Mouse (Mus musculus): ENCODE data around the gene Bloc1s1. TPM values are rescaled to one million over a fixed set of nuclear protein-coding genes. Genes with fewer than 3 reads are reported as not detected.
A peak's percentile ranks its signal among the peaks of the same experiment; 100 is the strongest.

The Bloc1s1 gene
- total RNA-seq (2021), result 100 to 1,000 TPM; 201 to 210 TPM
- long read RNA-seq, experiment 1, transcript Bloc1s1-201 (4 exons, 550 nt), result major isoform, 63 of 67 reads
- long read RNA-seq, experiment 1, partial matches to known transcripts, result 4 of 67 reads
- long read RNA-seq, experiment 1, other reads (novel, unspliced or antisense), result 0 of 67 reads
- long read RNA-seq, experiment 2, transcript Bloc1s1-201 (4 exons, 550 nt), result major isoform, 69 of 73 reads
- long read RNA-seq, experiment 2, partial matches to known transcripts, result 3 of 73 reads
- long read RNA-seq, experiment 2, other reads (novel, unspliced or antisense), result 1 of 73 reads

DNA sequence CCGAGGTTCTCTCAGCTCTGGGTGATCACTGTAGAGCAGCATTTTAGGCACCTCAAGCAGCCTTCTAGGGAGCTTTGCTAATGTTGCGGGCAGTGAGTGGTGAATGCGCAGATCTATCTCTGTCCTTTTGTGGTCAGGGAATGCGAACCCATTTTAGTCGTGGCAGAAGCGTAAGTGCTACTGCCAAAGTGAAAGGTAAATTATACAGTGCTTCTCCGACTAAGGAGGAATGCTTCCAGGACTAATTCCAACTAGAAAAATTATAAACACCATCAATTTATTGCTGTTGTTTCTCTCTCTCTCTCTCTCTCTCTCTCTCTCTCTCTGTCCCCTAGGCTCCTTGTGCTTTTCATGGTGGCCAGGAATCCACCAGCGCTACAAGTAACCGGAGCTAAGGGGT, at the start of gene Bloc1s1:
TSS of gene Bloc1s1 (minus strand) at position 101 of the 400 bp plus-strand sequence.
- DNase-seq, result no peak

DNA sequence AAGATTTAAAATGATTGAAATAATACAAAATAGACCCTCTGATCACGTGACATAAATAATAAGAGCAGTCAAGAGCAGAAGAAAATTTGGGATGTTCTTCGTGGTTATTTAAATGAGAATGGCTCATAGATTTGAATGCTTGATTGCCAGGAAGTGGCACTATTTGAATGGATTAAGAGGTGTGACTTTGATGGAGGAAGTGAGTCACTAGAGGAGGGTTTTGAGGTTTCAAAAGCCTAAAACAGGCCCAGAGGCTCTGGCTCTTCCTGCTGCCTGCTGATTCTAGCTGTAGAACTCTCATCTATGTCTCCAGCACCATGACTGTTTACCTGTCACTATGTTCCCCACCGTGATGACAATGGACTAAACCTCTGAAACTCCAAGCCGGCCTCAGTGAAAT, 49.0 kb upstream of the Bloc1s1 start:
- DNase-seq, result no peak

DNA sequence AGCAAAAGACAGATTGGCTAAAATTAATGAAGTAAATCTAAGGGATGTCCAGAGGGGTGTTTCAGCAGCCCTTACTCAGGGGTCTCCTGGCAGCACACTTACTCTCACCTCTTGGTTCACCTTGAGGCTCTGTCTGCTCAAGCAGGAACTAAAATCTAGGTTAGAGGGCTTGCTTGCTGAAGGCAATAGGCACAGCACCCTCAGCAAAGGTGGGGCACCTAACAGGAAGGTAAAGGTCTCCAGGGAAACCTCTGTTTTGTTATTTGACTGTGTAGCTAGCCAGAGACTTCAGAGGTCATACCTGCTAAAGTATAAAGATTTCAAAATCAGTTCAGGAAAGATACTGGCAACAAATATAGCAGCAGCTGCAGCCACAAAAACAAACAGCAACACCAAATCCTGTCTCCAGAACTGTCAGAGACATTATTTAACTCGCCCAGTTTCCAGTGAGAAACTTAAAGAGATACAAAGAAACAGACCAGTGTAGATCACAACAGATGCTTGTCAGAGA, 47.0 kb upstream of the Bloc1s1 start:
- DNase-seq, result no peak

DNA sequence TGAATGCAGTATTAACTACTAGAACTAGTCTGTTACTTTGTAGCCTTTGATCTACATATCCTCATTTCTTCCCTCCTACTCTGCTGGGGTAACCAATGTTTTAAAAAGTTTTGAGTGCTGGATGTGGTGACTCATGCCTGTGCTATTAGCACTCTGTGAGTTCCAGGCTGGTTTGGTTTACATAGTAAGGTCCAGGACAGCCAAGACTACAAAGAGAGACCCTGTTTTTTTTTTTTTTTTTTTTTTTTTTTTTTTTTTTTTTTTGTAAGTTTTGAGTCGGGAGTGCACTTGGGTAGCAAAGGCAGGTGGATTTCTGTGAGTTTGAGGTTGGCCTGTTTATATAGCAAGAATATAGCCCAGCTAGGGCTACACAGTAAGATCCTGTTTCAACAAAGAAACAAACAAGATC, 44.5 kb upstream of the Bloc1s1 start:
- DNase-seq, result no peak

DNA sequence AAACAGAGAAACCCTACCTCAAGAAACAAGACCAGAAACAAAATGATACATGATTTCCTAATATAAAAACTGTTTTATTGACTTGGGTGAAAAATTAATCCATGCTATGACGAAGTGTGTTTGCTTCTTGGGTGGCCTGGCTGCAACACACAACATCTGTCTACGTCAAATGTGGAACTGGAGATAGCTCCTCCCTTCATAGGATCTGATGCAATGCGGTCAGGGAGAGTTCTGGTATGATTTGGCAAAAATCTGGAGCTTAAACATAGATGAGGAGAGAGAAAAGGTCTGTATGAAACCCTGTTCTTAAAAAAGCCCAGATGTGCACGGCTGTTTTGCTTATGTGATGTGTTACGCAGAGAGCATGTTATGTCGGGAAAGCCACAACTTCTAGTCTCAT, 42.0 kb upstream of the Bloc1s1 start:
- no peak for DNase-seq

DNA sequence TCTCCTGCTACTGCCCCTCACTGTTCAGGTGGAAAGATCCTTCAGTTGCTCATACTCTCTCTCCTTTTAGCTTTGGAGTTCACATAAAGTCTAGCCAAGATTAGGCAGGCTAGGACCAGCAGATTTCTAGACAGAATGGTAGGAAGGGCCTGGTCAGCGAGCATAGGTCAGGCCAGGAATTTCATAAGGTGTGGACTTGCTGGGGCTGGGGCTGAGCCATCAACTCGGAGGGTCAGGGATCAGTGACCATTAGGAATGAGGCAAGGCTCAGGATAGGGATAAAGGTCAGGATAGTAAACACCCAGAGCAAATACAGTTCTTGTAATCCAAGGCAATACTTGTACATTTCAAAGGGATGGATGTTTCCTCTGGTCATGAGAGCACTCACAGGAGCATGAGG, 41.1 kb upstream of the Bloc1s1 start:
- DNase-seq, result no peak

DNA sequence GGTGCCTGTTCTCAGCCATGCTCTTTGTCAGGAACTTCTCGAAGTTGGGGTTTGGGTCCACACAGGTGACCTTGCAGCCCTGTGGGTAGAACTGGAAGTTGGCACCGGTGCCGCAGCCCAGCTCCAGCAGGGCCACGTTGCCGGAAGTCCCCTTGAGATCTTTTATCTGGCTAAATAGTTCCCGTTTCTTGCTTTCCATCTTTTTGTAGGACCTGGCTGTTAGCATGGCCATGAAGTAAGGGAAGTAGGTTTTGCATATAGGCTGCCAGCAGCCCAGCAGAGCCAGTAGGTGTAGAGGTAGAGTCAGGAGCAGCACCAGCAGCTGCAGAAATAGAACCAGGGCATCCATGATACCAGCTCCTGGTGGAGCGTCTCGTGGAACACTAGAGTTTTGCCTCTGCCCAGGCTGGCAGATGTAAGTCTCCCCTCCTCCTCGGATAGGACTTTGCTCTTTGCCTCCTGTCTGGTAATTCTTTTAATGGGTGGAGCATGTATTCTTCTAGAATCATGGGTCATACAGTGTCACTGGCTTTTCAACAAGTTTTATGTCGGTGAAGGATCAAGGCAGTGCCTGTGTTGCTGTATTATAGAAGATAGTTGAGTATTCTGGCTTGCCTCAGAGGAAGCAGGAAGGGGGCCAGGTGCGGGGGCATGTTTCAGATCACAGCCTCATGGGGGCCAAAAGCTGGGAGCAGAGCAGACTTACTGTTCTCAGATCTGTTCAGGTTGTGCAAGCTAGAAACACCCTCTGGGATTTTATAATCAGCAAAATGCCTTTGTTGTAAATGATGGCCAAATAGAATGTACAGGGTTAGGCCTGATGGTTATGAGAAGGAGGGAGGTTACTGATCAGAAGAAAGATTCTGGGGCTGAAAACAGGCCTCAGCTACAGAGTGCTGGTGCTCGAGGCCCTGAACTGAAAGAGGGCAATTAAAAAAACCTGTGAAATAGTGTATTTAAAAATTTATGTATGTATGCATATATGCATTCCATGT, 37.1 kb upstream of the Bloc1s1 start, which contains the start of gene Mettl7b:
TSS of gene Mettl7b (minus strand) at position 399 of the 995 bp plus-strand sequence.
- DNase-seq, result no peak

DNA sequence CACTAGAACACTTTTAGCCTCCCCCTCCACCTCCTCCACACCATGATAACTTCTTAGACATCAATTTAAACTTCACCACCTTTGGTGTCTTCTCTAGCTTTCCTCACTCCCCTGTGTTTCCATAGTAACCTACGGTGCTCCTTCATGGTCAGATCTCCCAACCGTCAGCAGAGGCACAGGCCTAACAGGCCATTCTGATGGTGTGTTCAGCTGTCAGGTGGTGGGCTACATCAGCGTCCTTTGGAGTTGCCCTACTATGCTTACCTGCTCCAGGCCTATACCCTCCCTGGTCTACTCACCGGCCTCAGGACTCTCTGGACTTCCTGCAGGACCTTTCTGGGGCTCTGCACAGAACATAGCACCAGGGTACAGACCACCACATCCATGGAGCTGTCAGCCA, 36.3 kb upstream of the Bloc1s1 start:
- DNase-seq, result no peak

DNA sequence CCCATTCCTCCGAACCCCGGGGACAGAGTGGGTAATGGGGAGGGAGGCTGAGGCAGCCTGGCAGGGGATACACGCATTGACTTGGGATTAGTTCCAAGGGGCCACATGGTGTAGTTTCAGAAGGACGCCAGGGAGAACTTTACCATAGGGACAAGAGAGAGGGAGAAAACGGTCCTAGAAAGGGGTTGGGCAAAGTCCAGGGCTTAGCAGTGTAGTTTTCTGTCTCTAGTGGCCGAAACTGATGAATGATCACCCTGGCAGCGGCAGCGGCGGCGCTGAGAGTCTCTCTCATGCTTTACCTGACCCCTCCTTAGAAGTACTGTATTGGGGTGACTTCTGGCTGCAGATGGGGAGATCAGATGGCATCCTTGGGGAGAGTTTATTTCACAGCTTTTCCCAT, 34.5 kb upstream of the Bloc1s1 start:
- DNase-seq, result no peak

DNA sequence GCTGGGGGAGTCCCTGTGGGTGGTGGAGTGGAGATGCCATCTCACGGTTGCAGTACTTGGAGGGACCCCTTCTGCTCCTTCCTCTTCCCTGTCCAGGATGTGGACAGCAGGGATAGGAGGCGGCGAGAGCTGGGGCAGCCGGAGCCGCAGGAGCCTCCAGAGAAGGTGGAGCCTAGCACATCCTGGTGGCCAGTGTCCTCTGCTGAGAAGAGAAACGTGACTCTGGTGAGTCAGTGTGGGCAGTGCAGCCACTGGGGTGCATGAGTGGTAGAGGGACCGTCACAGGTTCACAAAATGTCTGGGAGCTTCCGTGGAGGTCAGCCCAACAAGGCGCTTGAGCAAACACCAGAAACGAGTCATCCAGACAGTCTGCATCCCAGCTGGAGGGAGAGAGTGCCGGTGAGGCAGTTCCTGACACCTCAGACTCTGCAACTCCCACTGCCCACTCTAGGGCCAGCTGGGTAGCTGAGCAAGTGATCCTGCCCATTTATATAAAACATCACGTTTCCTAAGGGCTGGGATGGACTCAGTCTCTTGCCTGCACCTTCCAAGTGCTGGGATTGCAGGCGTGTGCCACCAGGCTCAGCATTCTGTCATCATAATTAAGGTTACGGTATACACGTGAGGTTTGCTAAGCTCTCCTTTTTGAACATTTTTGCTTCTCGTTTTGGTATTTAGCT, 26.5 kb upstream of the Bloc1s1 start:
- DNase-seq, result no peak

DNA sequence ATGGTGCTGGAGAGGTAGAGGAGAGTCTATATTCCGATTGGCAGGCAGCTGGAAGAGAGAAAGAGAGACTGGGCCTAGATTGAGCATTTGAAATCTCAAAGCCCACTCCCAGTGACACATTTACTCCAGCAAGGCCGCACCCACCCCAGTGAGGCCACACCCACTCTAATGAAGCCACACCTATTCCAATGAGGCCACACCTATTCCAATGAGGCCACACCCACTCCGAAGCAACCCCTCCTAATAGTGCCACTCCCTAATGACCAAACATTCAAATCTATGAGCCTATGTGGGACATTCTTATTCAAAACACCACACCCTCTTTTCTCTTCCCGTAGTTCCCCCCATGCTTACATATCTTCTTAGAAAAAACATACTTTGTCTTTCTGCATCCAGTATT, 23.7 kb upstream of the Bloc1s1 start:
- no peak for DNase-seq

DNA sequence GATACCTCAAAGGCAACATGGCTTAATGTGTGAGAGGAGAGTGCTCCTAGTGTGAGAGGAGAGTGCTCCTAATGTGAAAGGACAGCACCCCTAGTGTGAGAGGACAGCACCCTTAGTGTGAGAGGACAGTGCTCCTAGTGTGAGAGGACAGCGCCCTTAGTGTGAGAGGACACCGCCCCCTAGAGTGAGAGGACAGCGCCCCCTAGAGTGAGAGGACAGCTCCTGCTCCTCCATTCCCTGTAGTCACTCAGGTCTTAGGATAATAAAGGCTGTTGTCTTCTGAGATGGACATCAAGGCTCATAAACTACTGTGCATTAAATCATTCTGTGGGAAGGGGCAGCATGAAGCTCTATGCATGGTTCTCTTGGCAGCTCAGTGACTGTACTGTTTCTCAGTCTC, 21.8 kb upstream of the Bloc1s1 start:
- peak; percentile 69 for DNase-seq

DNA sequence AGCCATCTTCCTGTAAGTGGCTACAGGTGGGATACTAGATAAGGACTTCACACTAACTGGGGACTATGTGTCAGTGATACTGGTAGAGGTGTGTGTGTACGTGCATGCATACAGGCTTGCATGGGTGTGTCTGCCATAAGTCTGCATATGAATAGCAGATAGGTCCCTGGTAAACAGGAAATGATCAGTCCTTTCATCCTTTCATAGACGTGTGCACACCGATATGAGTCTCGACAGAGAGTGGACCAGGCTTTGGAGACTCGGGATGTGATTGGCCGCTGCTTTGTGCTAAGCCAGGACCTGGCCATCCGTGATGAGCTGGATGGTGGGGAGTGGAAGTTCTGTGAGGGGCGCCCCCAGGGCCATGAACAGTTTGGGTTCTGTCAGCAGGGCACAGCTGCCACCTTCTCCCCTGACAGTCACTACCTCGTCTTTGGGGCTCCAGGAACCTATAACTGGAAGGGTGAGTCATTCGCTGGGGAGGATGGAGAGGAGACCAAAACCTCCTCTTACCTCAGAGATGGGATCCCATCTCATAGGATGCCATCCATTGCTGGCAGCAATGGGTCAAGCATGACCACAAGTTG, 16.7 kb upstream of the Bloc1s1 start:
- DNase-seq, result no peak

DNA sequence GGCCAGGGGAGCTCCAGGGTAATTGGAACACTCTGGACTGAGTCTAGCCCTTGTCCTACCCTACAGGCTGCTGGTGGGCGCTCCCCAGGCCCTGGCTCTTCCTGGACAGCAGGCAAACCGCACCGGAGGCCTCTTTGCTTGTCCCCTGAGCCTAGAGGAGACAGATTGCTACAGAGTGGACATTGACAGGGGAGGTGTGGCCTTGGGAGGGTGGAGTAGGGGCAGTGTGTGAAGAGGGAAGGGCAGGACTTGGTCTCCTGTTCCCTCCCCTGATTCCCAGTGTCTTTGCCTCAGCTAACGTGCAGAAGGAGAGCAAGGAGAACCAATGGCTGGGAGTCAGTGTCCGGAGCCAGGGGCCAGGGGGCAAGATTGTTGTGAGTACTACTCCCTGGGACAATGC, 15.1 kb upstream of the Bloc1s1 start:
- DNase-seq, result no peak

DNA sequence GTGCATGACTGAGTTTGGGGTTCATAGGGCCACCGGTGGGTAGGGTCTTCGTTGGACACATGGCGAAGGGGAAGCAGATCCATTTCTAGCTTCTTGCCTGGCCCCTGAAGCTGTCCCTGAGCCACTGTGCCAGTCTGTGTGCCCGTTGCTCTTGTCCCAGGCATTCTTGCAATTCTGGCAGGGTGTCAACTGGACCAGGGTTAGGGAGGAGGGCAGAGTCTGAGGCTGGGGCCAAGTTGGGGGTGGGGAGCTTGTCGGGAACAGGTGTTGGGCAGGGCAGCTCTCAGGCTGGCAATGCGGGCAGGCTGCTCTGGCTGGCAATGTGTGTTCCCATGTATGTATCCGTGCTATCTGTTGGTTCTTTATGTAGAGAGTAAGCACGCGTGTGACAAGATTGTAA, 14.6 kb upstream of the Bloc1s1 start:
- peak; percentile 90 for DNase-seq

DNA sequence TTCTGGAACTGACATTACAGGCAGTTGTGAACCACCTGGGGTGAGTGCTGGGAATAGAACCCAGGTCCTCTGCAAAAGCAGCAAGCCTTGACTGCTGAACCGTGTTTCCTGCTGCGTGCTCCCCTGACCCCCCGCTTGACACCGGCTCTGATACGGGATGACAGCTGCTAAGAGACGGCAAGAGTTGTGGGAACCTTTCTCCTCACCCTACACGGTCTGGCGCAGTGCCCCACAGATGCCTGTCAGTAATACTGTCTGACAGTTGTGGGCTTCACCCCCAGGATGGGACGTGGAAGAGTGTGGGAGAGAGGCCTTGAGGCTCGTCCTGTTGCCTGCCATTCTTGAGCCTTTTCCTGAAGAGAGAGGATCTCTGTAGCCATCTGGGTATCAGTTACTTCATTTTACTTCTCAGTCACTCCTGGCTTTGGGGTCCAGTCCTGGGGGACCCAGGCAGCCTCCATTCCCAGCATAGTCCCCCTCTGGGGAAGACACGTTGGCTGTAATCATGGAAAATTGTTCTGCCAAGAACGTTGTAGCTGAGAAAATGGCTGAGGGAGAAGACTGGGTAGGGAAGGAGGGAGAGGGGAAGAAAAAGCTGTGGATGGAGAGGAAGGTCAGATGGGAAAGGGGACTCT, 14.0 kb upstream of the Bloc1s1 start:
- DNase-seq, result peak; percentile 75

DNA sequence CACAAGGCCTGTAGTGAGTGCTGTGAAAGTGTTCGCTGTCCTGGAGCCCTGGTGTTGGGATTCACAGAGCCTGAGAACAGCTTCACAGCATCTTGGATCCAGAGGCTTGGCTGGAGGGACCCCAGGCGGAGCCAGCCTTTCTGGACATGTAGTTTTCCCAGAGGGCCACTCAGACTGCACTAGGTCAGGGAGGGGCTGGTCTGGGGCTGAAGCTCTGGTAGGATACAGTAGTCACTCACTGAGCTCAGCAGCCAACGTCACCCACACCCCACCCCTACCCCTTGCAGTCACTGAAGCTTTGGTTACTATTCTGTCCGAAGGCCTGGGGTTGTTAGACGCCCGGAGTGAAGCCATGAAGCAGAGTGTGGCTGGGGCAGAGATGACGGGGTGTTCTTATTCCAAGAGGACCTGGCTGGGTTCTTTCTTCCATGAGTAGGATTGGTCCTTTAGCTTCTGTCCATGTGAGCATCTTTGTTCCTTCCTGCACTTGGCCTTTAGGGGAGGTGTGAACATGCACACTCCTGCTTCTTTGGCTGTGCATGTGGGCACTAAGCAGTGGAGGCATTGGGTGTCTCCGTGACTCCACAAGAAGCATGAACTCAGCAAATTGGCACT, 12.1 kb upstream of the Bloc1s1 start:
- peak; percentile 43 for DNase-seq

DNA sequence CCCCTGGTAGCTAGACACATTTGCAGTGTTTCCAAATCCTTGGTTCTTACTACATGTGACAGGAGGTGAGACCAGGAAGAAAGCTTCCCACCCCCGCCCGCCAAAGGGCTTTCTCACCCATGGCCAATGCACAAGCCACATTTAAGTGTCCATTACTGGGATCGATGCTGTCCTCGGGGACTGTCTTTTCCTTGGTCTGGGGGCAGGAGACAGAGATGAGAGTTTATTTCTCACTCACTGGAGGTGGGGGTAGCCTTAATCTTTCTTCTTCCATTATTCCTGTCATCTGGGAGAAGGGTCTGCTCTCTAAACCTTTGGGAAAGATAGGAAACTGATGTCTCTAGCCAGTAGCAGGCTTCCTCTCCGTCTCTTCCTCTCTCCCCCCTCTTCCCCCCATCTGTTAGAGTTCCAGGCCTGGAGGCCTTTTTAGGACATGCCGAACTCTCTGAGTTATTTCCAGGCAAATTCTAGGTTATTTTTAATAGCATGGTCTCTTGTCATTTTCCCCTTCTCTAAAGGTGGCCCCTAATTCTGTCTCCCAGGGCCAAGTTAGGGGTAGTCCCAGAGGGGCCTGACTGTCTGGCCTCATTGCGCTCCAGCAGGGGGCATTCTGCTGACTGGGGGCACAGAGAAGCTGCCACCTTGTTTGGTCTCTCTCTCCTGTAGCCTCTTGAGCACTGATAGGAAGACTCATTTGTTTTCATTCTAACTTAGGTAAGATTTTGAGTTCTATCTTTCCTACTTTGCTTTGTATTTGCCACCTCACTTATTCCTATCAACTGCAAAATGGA, 11.4 kb upstream of the Bloc1s1 start:
- no peak for DNase-seq

DNA sequence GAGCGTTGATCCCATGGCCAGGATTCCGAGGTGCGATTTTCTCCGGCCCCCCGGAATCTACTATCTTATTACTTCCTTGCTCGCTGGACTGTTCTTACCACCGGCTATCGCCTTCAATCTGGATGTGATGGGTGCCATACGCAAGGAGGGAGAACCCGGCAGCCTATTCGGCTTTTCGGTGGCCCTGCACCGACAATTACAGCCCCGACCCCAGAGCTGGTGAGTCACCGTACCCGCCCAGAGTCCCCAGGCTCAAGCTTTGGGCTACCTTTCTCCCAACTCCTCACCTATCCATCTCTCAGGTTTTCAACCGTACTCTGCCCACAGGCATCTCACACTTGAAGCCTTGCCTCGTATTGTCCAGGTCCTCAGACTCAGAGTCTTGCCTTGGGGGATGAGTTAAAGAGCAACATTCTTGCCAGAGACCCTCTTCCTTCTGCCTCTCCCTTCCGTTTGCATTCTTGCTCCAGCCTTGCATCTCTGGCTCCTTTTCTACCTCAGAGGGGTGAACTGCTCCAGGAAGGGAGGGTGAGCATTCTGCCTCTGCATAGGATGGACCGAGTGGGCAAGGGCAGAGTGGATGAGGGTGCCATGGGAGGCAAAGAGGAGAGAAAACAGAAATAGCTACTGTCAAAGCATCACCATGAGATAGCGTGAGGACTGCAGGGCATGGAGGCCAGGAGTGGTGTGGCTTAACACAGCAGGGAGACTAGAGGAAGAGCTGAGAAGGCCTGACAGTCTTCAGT, 10.3 kb upstream of the Bloc1s1 start:
- DNase-seq, result no peak

DNA sequence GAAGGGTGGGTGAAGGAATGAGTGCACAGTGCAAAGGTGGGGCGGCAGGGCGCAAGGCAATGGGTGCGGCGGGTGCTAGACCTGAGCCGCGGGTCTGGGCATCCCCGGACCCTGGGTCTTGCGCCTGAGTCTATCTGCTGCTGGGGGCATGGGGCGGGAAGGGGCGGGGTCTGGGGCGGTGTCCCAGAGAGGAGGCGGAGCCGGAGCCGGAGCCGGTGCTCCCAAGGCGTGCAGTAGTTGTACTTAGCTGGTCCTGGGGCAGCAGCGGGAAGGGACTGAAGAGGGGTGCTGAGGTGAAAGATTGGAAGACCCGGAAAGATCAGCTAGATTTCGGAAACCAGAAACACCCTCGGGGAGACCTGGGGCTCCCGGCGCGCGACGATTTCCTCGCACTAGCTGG, 9.7 kb upstream of the Bloc1s1 start, which contains the start of gene Itga7:
TSS of gene Itga7 (plus strand) at position 245 of the 400 bp plus-strand sequence.
- peak; percentile 56 for DNase-seq

Measured in gastrocnemius, postnatal 10 days (tissue).